Mouse (Mus musculus) layer of hippocampus, postnatal 10 days (tissue): ENCODE results near the gene Tgfb2. TPM values are rescaled to one million over a fixed set of nuclear protein-coding genes. Genes with fewer than 3 reads are reported as not detected.

Experiments
- DNase-seq, 2 experiments: peaks; one replicate each; pipeline ENCODE4 v3.0.0; 2021; ENCODE audit warnings: low spot score in 2 of 2
- long read RNA-seq: library from polyadenylated mRNA; stranded (forward); transcript quantifications from one replicate; pipeline ENCODE4 v2.0.0, GENCODE M21; 2023
- total RNA-seq, 2 experiments: library from RNA; stranded (reverse); gene quantifications; 2 replicates each; pipeline ENCODE4 v1.2.3; 2021

Tgfb2 gene
- total RNA-seq: 10 to 100 TPM; 33.6 to 37.4 TPM
- long read RNA-seq, full-length matches to known transcripts: 10 of 13 reads
- long read RNA-seq, partial matches to known transcripts: 0 of 13 reads
- long read RNA-seq, other reads (novel, unspliced or antisense): 3 of 13 reads

GRCm38 (mm10) chr1:186705915-186706248 is at the start of gene Tgfb2:
Tgfb2 (minus strand) TSS chr1:186705989.
- DNase-seq: peak; percentile 36 to 39

- DNase-seq: peak in 1 of 2 experiments; percentile 12
Observed at GRCm38 (mm10) chr1:186749675-186750283, 44.0 kb upstream of the Tgfb2 start.

GRCm38 (mm10) chr1:186748724-186749653 is 43.2 kb upstream of the Tgfb2 start, which contains the start of gene Rrp15:
Rrp15 (minus strand) TSS chr1:186749358.
- peak; percentile 93 to 94 for DNase-seq

GRCm38 (mm10) chr1:186739828-186740227 is 34.0 kb upstream of the Tgfb2 start:
- no peak for DNase-seq

- DNase-seq: no peak
Observed at GRCm38 (mm10) chr1:186735537-186735936, 29.7 kb upstream of the Tgfb2 start.

- DNase-seq: no peak
Observed at GRCm38 (mm10) chr1:186733052-186733451, 27.3 kb upstream of the Tgfb2 start.

GRCm38 (mm10) chr1:186728778-186729177 is 23.0 kb upstream of the Tgfb2 start:
- DNase-seq: no peak

GRCm38 (mm10) chr1:186726117-186726516 is 20.3 kb upstream of the Tgfb2 start:
- no peak for DNase-seq

GRCm38 (mm10) chr1:186722299-186722698 is 16.5 kb upstream of the Tgfb2 start:
- no peak for DNase-seq

- peak; percentile 91 to 92 for DNase-seq
Observed at GRCm38 (mm10) chr1:186721846-186722245, 16.1 kb upstream of the Tgfb2 start.

- DNase-seq: no peak
Observed at GRCm38 (mm10) chr1:186721166-186721565, 15.4 kb upstream of the Tgfb2 start.

GRCm38 (mm10) chr1:186719708-186720107 is 13.9 kb upstream of the Tgfb2 start:
- no peak for DNase-seq

GRCm38 (mm10) chr1:186718881-186719280 is 13.1 kb upstream of the Tgfb2 start:
- no peak for DNase-seq

GRCm38 (mm10) chr1:186714980-186715896 is 9.4 kb upstream of the Tgfb2 start:
- DNase-seq: no peak

- DNase-seq: no peak
Observed at GRCm38 (mm10) chr1:186714215-186714614, 8.4 kb upstream of the Tgfb2 start.

- peak; percentile 65 to 72 for DNase-seq
Observed at GRCm38 (mm10) chr1:186712802-186713471, 7.1 kb upstream of the Tgfb2 start.

GRCm38 (mm10) chr1:186705203-186705914 is 430 bp downstream of the Tgfb2 start:
- DNase-seq: peak; percentile 69 to 76

GRCm38 (mm10) chr1:186703980-186704701 is 1.6 kb downstream of the Tgfb2 start:
- DNase-seq: peak; percentile 41 to 48
